Mouse (Mus musculus) central nervous system, embryonic 11.5 days (tissue): ENCODE results near the gene Mast3. TPM values are rescaled to one million over a fixed set of nuclear protein-coding genes. Genes with fewer than 3 reads are reported as not detected.

Experiments
- polyA plus RNA-seq: library from polyadenylated mRNA; depleted of rRNA; stranded (reverse); fragments of >200 nt; gene quantifications from 2 replicates; pipeline ENCODE4 v1.2.3, GENCODE M21; 2012; rRNA removed

Mast3 gene
- 19.0 and 27.4 TPM in 2 replicates for polyA plus RNA-seq

DNA sequence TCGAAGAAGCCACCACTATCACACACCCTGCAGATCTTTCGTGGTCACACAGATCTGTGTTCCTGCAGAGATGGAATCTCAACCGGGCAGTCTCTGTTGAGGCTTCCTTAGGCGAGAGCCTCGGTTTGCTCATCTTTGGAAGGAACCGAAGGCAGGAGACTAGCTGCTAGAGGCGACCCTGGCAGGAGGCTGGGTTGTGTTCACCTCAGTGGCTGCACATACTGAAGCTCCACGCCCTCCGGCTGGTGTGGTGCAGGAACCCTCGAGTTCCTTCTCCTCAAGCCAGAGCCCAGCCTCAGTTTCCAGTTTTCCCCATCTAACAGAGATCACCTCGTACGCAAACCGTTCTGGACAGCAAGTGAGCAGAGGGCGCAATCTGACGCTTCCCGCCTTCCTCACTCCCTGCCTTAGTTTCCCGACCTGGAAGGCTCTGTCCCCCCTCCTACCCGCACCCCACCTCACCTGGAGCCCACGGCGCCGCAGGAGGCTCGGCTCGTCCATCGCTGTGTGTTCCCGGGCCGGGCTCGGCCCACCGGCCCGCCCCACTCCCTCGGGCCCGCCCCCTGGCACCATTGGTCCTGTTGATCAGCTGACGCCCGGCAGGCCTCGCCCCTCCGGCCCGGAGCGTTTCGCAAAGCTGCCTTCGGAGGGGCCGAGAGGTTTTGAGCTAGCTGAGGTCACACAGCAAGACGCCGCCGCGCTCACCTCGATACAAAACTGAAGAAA lies at the start of gene Mast3:
Mast3 (minus strand) TSS at position 574 of the 726 bp plus-strand sequence.

DNA sequence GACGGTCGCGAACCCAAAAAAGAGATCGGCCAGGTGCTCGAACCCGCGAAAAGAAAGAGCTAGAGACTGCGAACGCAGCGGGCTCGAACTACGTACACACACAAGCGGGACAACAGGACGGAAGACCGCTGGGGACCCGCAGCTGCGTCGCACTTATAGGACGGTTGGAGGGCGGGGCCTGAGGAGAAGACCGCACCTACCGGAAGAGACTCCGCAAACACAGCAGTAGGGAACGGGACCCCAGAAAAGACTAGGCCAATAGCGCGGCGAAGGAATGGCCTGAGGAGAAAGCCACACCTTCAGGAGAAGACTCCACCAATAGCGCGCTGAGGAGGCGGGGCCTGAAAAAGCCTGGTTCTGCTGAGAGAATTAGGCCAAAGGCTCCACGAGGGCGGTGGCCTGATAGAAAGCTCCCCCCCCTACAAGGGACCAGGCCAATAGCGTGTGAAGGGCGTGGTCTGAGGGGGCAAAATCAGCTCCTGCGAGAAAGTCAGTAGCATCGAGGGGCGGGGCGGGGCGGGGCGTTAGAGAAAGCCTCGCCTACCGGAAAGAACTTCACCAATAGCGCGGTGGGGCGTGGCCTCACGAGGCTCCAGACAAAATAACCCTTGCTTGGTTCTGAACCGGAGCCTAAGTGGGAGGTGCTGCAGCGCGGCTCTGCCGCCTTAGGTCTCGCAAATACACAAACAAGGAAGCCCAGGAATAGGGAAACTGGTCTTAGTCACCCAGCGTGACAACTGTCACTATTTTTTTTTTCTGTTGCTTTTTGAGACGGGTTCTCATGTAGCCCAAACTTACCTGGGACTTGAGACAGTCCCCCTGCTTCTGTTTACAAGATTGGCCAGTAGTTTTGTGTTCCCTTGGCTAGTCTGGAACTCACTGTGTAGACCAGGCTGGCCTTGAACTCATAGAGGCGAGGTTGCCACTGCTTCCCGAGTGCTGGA lies 34.8 kb upstream of the Mast3 start, which contains the start of gene Arrdc2:
Arrdc2 (minus strand) TSS at position 313 of the 944 bp plus-strand sequence.

DNA sequence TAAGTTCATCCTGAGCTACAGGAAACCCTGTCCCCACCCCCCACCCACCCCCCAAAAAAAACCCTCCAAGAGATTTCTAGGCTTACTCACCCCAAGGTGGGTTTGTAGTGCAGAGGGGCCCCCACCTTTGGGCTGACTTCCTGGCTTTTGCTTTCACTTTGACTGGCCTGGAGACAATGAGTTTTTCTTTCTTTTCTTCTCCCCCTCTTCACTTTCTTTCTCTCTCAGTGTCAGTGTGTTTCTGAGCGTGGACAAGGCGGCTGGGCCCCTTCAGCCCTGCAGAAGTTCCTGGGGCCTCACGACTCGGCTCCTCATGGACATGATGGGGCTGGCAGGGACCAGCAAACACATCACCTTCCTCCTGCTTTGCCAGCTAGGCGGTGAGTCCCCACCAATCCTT lies 3.4 kb upstream of the Mast3 start, which contains the start of gene Il12rb1:
Il12rb1 (plus strand) TSS at position 211 of the 400 bp plus-strand sequence.

DNA sequence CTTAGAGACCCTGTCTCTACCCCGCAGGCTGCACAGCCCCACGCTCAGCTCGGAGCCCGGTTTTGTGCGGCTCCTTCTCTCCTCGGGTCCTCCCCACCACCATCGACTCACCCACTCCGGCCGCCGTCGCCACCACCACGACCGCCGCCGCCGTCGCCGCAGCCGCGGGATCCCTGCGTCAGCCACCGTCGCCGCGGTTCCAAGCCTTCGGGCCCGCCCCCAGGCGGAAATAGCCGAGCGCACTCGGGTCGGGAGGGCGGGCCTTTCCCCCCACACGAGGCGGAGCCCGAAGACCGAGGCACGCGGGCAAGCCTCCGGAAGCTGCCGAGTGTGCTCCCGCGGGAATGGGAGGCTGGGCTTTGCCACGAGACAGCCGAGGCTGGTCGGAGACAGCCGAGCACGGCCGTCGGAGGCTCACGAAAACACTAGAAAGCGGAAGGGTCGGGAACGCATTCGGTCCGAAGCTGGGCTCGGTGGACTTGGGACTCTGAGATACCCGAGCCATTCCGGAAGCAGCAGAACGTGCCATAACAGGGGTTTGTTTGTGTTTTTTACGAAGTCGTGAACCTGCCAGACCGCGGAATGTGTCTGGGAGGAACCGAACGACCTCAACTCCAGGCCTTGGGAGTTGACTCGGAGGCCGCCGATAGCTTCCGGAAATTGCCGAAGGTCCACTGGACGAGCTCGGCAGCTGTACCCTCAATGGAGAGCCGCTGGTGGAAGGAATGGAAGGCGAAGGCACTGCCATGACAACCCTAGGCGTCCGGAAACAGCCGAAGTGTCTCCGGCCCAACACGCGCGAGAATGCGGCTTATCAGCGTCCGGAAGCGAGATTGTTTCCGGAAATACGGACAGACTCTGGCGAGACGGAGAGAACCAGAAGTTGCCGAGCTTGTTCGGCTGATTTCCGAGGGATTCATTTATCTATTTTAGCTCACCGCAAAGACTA lies 28.1 kb downstream of the Mast3 start, which contains the start of gene Pik3r2:
Pik3r2 (minus strand) TSS at position 218 of the 949 bp plus-strand sequence.

DNA sequence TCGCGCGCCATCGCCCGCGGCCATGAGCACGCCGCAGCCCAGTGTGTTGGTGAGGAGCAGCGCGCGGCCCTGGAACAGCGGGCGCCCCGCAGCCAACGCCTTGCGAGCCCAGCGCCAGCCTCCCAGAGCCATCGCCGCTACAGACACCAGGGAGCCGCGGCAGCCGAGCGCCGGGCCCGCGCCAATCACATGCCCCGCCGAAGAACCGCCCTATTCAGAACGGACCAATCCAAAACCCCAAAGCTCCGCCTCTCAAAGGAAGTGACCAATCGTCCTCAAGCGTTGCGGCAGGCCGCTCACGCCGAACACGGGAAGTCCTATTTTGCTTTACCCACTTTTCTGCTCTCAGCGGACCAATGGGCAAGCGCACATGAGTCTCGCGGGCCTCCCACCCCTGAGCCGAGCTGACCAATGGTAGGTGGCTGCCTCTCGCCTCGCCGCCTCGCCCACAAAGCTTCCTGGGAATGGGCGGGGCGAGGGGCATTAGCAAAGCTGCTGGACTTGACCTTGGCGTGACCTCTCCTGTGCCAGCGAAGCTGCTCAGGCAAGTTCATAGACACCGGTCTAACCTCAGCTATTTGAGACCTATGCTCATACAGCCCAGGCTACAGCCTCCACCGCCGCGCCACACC lies 44.0 kb downstream of the Mast3 start, which contains the start of gene Mpv17l2:
Mpv17l2 (minus strand) TSS at position 172 of the 632 bp plus-strand sequence.

DNA sequence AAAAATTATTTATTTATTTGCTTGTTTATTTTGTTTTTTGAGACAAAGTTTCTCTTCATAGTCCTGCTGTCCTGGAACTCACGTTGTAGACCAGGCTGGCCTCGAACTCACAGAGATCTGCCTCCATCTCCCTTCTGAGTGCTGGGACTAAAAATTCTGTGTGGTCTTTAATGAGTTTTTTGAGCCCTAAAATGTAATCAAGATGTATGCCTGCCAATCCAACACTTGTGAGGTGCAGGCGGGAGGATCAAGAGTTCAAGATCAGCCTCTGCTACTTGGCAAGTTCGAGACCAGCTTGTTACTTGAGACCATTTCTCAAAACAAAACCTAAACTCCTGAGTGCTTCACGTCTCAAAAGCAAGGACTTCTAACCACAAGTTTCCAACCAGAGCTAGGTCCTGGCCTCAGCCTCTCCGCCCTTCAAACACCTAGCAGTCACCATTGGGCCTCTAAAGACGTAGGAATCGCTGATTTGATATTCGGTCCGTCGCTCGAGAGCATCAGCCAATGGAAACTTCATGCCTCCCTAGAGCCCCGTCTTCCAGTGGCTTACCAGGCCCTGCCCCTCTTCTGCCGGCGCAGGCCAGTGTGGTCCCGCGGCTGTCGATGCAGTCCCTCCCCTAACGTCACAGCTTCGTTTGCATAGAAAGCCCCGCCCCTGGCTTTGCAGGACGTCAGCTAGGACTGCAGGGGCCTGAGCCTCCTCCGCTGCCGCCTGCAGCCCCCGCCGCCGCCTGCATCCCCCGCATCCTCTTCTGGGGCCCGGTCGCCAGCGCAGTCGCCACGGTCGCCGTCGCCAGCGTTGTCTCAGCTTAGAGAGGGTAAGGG lies 50.6 kb downstream of the Mast3 start, which contains the start of gene Rab3a:
Rab3a (plus strand) TSS at position 637 of the 828 bp plus-strand sequence.

Other genes with a start within 250 kb of the Mast3 start
- 87.0 and 171 TPM in 2 replicates for gene Isyna1, start 210.7 kb downstream of the Mast3 start, polyA plus RNA-seq
- gene Ssbp4, start 196.2 kb downstream of the Mast3 start, polyA plus RNA-seq, result 81.3 and 117 TPM in 2 replicates
- 0.88 and 1.00 TPM in 2 replicates for gene Lrrc25, start 188.9 kb downstream of the Mast3 start, polyA plus RNA-seq
- 0.32 and 0.54 TPM in 2 replicates for gene Gdf15, start 172.6 kb downstream of the Mast3 start, polyA plus RNA-seq
- 61.8 and 88.1 TPM in 2 replicates for gene Pgpep1, start 144.7 kb downstream of the Mast3 start, polyA plus RNA-seq
- gene Lsm4, start 131.8 kb downstream of the Mast3 start, polyA plus RNA-seq, result 217 and 299 TPM in 2 replicates
- 179 and 228 TPM in 2 replicates for gene Jund, start 106.1 kb downstream of the Mast3 start, polyA plus RNA-seq
- gene Iqcn, start 101.6 kb downstream of the Mast3 start, polyA plus RNA-seq, result 0.04 and 0.05 TPM in 2 replicates
- gene Gm3336, start 86.5 kb downstream of the Mast3 start, polyA plus RNA-seq, result 0.06 TPM in 1 of 2 replicates, not detected in the other
- gene Pde4c, start 81.3 kb downstream of the Mast3 start, polyA plus RNA-seq, result 0.82 and 0.89 TPM in 2 replicates
- gene Rab3a, start 50.4 kb downstream of the Mast3 start, polyA plus RNA-seq, result 28.0 and 50.3 TPM in 2 replicates
- gene Mpv17l2, start 44.1 kb downstream of the Mast3 start, polyA plus RNA-seq, result 18.0 and 20.3 TPM in 2 replicates
- 73.4 and 81.4 TPM in 2 replicates for gene Pik3r2, start 28.3 kb downstream of the Mast3 start, polyA plus RNA-seq
- 0.06 and 0.08 TPM in 2 replicates for gene Il12rb1, start 3.4 kb upstream of the Mast3 start, polyA plus RNA-seq
- 20.3 and 21.5 TPM in 2 replicates for gene Arrdc2, start 34.7 kb upstream of the Mast3 start, polyA plus RNA-seq
- gene Kcnn1, start 58.2 kb upstream of the Mast3 start, polyA plus RNA-seq, result 22.8 and 23.7 TPM in 2 replicates
- gene Ccdc124, start 68.9 kb upstream of the Mast3 start, polyA plus RNA-seq, result 99.7 and 174 TPM in 2 replicates
- 0.77 and 0.89 TPM in 2 replicates for gene Slc5a5, start 87.7 kb upstream of the Mast3 start, polyA plus RNA-seq
- gene Rpl18a, start 92.4 kb upstream of the Mast3 start, polyA plus RNA-seq, result 4,741 and 5,161 TPM in 2 replicates
- 53.2 and 73.9 TPM in 2 replicates for gene Map1s, start 100.9 kb upstream of the Mast3 start, polyA plus RNA-seq